Mouse (Mus musculus): ENCODE data around the gene AW822073. TPM values are rescaled to one million over a fixed set of nuclear protein-coding genes. Genes with fewer than 3 reads are reported as not detected.
"Not testable (repeated sequence)": the region's sequence is repeated elsewhere in the genome, so short reads cannot be mapped to it uniquely, and the experiment has no call there.

Gene AW822073
- polyA plus RNA-seq, 1 experiment from 2014 or later: not detected

- H3K4me3 ChIP-seq: not testable (repeated sequence)
These were observed 7.9 kb upstream of the AW822073 start, which contains the start of gene Duxf3 for GRCm38 (mm10) chr10:58232641-58232969. TSS of gene Duxf3 (minus strand) at chr10:58232675.

GRCm38 (mm10) chr10:58231779-58232640, 7.3 kb upstream of the AW822073 start:
- not testable (repeated sequence) for H3K36me3 ChIP-seq; H3K9ac ChIP-seq; H3K4me2 ChIP-seq; H3K27ac ChIP-seq (replicated peaks); H3K27me3 ChIP-seq; H3K4me3 ChIP-seq; H3K4me1 ChIP-seq (replicated peaks)
- 90% methylated on average over 35 of the region's 35 CpGs for WGBS
- peaks cover 13% of the 10 kb centered on the region for H3K9me3 ChIP-seq
- peak; percentile 91 for ATAC-seq (ENCODE audit: low FRiP score, low read depth)

More at GRCm38 (mm10) chr10:58232641-58232969, 7.9 kb upstream of the AW822073 start, which contains the start of gene Duxf3:
- H3K9me3 ChIP-seq: peaks cover 13% of the 10 kb centered on the region
- ATAC-seq (ENCODE audit: low FRiP score, low read depth): peak; percentile 60
- H3K27ac ChIP-seq (replicated peaks); H3K9ac ChIP-seq; H3K27me3 ChIP-seq; H3K36me3 ChIP-seq; H3K4me2 ChIP-seq; H3K4me1 ChIP-seq (replicated peaks): not testable (repeated sequence)
- 87% methylated on average over 8 of the region's 8 CpGs for WGBS

GRCm38 (mm10) chr10:58231088-58231487, 6.4 kb upstream of the AW822073 start:
- not testable (repeated sequence) for H3K4me2 ChIP-seq; H3K4me1 ChIP-seq (replicated peaks); H3K4me3 ChIP-seq; H3K27ac ChIP-seq (replicated peaks); H3K36me3 ChIP-seq; H3K9ac ChIP-seq; H3K27me3 ChIP-seq
- peak; percentile 45; the same call in 1 of the 2 replicates for ATAC-seq (ENCODE audit: low FRiP score, low read depth)
- WGBS: 87% methylated on average over 5 of the region's 7 CpGs
- H3K9me3 ChIP-seq: peaks cover 13% of the 10 kb centered on the region

- WGBS: 56% methylated on average over 3 of the region's 3 CpGs
- not testable (repeated sequence) for H3K27me3 ChIP-seq; H3K36me3 ChIP-seq; H3K27ac ChIP-seq (replicated peaks); H3K4me3 ChIP-seq; H3K9ac ChIP-seq; ATAC-seq (ENCODE audit: low FRiP score, low read depth); H3K4me2 ChIP-seq; H3K4me1 ChIP-seq (replicated peaks)
- peaks cover 13% of the 10 kb centered on the region for H3K9me3 ChIP-seq
These were observed 5.3 kb upstream of the AW822073 start for GRCm38 (mm10) chr10:58230021-58230420.

GRCm38 (mm10) chr10:58227798-58228197, 3.1 kb upstream of the AW822073 start:
- not testable (repeated sequence) for H3K4me2 ChIP-seq; H3K27me3 ChIP-seq; H3K4me3 ChIP-seq; H3K27ac ChIP-seq (replicated peaks); H3K4me1 ChIP-seq (replicated peaks); H3K9ac ChIP-seq; ATAC-seq (ENCODE audit: low FRiP score, low read depth); H3K36me3 ChIP-seq
- peaks cover 13% of the 10 kb centered on the region for H3K9me3 ChIP-seq
- 85% methylated on average over 2 of the region's 6 CpGs for WGBS

GRCm38 (mm10) chr10:58226357-58226756, 1.6 kb upstream of the AW822073 start:
- not testable (repeated sequence) for ATAC-seq (ENCODE audit: low FRiP score, low read depth); H3K4me2 ChIP-seq; H3K9me3 ChIP-seq; H3K9ac ChIP-seq; H3K4me1 ChIP-seq (replicated peaks); H3K27ac ChIP-seq (replicated peaks); H3K27me3 ChIP-seq; H3K36me3 ChIP-seq; H3K4me3 ChIP-seq
- WGBS: 79% methylated on average over 4 of the region's 4 CpGs

GRCm38 (mm10) chr10:58223972-58224805, 541 bp downstream of the AW822073 start:
- not testable (repeated sequence) for H3K9ac ChIP-seq; H3K9me3 ChIP-seq; H3K27me3 ChIP-seq; ATAC-seq (ENCODE audit: low FRiP score, low read depth); H3K27ac ChIP-seq (replicated peaks); H3K4me3 ChIP-seq; H3K4me2 ChIP-seq; H3K4me1 ChIP-seq (replicated peaks); H3K36me3 ChIP-seq
- WGBS: 86% methylated on average over 31 of the region's 31 CpGs

- H3K4me3 ChIP-seq; H3K4me2 ChIP-seq; ATAC-seq (ENCODE audit: low FRiP score, low read depth); H3K4me1 ChIP-seq (replicated peaks); H3K9ac ChIP-seq; H3K36me3 ChIP-seq; H3K27me3 ChIP-seq; H3K9me3 ChIP-seq; H3K27ac ChIP-seq (replicated peaks): not testable (repeated sequence)
- 83% methylated on average over 4 of the region's 6 CpGs for WGBS
These were observed 1.6 kb downstream of the AW822073 start for GRCm38 (mm10) chr10:58223161-58223560.

GRCm38 (mm10) chr10:58221571-58221970, 3.2 kb downstream of the AW822073 start:
- H3K27ac ChIP-seq (replicated peaks); H3K36me3 ChIP-seq; H3K4me1 ChIP-seq (replicated peaks); H3K9me3 ChIP-seq; H3K9ac ChIP-seq; H3K27me3 ChIP-seq; ATAC-seq (ENCODE audit: low FRiP score, low read depth); H3K4me2 ChIP-seq; H3K4me3 ChIP-seq: not testable (repeated sequence)
- WGBS: 96% methylated on average over 2 of the region's 2 CpGs

- Histone ChIP-seq H3K4me2 (no peak overlapping the region), H3K27me3 (no peaks in the 10 kb centered on the region), H3K4me3 (no peak overlapping the region), H3K9me3 (no peaks in the 10 kb centered on the region), H3K36me3 (no peaks in the 10 kb centered on the region), H3K4me1 (replicated peaks) (no peaks in the 10 kb centered on the region), H3K27ac (replicated peaks) (no peak overlapping the region), H3K9ac (no peak overlapping the region)
- WGBS: 86% methylated on average over 6 of the region's 6 CpGs
- no peak for ATAC-seq (ENCODE audit: low FRiP score, low read depth)
These were observed 4.0 kb downstream of the AW822073 start for GRCm38 (mm10) chr10:58220726-58221125.

- Histone ChIP-seq H3K9me3 (no peaks in the 10 kb centered on the region), H3K36me3 (no peaks in the 10 kb centered on the region), H3K4me1 (replicated peaks) (no peaks in the 10 kb centered on the region), H3K4me2 (no peak overlapping the region), H3K9ac (no peak overlapping the region), H3K4me3 (no peak overlapping the region), H3K27ac (replicated peaks) (no peak overlapping the region), H3K27me3 (no peaks in the 10 kb centered on the region)
- ATAC-seq (ENCODE audit: low FRiP score, low read depth): no peak
- WGBS: 92% methylated on average over 3 of the region's 3 CpGs
These were observed 7.4 kb downstream of the AW822073 start for GRCm38 (mm10) chr10:58217366-58217765.

GRCm38 (mm10) chr10:58215353-58215752, 9.4 kb downstream of the AW822073 start:
- no peaks in the 10 kb centered on the region for H3K9me3 ChIP-seq
- WGBS: 90% methylated on average over 1 of the region's 1 CpGs
- no peak overlapping the region for H3K27ac ChIP-seq (replicated peaks)
- no peaks in the 10 kb centered on the region for H3K4me1 ChIP-seq (replicated peaks)
- no peak overlapping the region for H3K9ac ChIP-seq
- no peak overlapping the region for H3K4me2 ChIP-seq
- no peak for ATAC-seq (ENCODE audit: low FRiP score, low read depth)
- H3K27me3 ChIP-seq: no peaks in the 10 kb centered on the region
- H3K36me3 ChIP-seq: no peaks in the 10 kb centered on the region
- no peak overlapping the region for H3K4me3 ChIP-seq

Measured in hindbrain, embryonic 15.5 days (tissue).